Comparison of ENCODE assay signal across 23 mouse cellular contexts in genomic region chr1:184271254-184271653, GRCm38 (mm10).
A peak's percentile ranks its signal among the peaks of the same experiment; 100 is the strongest.
DNase-seq lines count a peak whose midpoint lies in the region; TF ChIP-seq lines count a peak whose summit lies in the region.
"Had no signal": no experiment of that assay in that cellular context is flagged by ENCODE, and none has a peak within 500 bp of the region (broad histone marks: within the 10 kb centered on the region; RNA-seq: fewer than 3 reads in every experiment).

No protein-coding gene starts in this region.

- intact Hi-C loops in left cerebral cortex, postnatal 36 days (cut with DNase I), result loop anchor here (10.0 kb wide), 1 partner anchor 164 kb away; no protein-coding TSS in a partner anchor

- no peaks in the 10 kb centered on the region for H3K4me1 ChIP-seq in kidney, adult 2 months (ENCODE audit: control insufficient read depth, insufficient read depth, low read length)
- H3K4me1 ChIP-seq: heart, embryonic 12.5 days; heart, embryonic 15.5 days had no signal

- H3K27me3 ChIP-seq in kidney, adult 2 months (replicated peaks; ENCODE audit: control insufficient read depth, insufficient read depth, low read length), result 0 out of 2 replicates have a peak, but pooled peaks cover 1% of the 10 kb centered on the region
- H3K27me3 ChIP-seq: CH12.LX had no signal

- no peak for TF ChIP-seq CTCF in kidney, adult 2 months (conservative IDR thresholded peaks at IDR 0.05; ENCODE audit: insufficient read depth, insufficient read length, low read depth, low read length)

- peak; percentile 68 for DNase-seq in heart, adult 11 months
- DNase-seq in heart, adult 8-10 months (ENCODE audit: low spot score), result no peak
- peak; percentile 48 for DNase-seq in MN1 (ENCODE audit: low spot score)
- DNase-seq in brain, adult 2 months (ENCODE audit: low read depth, low spot score), result peak; percentile 23
- no peak for DNase-seq in left cerebral cortex, postnatal 36 days (ENCODE audit: low spot score in 2 of 2)
- no peak for DNase-seq in gastrocnemius, postnatal 4 days (ENCODE audit: low spot score in 2 of 2)
- no peak for DNase-seq in retina, embryonic 14.5 days (ENCODE audit: low spot score)
- DNase-seq in kidney, adult 2 months, result no peak
- DNase-seq: adrenal gland, postnatal 10 days; adrenal gland, postnatal 36 days; cerebellum, adult 11 months; cerebellum, adult 8-10 months; cerebellum, postnatal 10 days; gastrocnemius, postnatal 25 days; heart, postnatal 10 days; heart, postnatal 36 days; kidney, adult 18-20 months had no signal

- no peaks in the 10 kb centered on the region for H3K36me3 ChIP-seq in kidney, adult 2 months (ENCODE audit: control insufficient read depth, insufficient read depth, low read length)
- H3K36me3 ChIP-seq: G1E; heart, embryonic 12.5 days; heart, embryonic 15.5 days had no signal

- 83% methylated on average over 8 of the region's 8 CpGs for WGBS in kidney, adult 2 months

- H3K27ac ChIP-seq in kidney, adult 2 months (ENCODE audit: insufficient read depth, low read depth, low read length), result no peak overlapping the region
- H3K27ac ChIP-seq: heart, embryonic 15.5 days; hindbrain, embryonic 14.5 days; hindbrain, postnatal 0 days had no signal

- TF ChIP-seq POLR2A in kidney, adult 2 months (IDR thresholded peaks at IDR 0.05; ENCODE audit: low read depth, low read length), result no peak

- H3K4me3 ChIP-seq in kidney, adult 2 months (ENCODE audit: insufficient read depth, low read depth, low read length), result no peak overlapping the region
- H3K4me3 ChIP-seq: heart, embryonic 12.5 days; heart, embryonic 15.5 days had no signal

Comparison
In these comparisons a context has a peak if more than half of its experiments do, and no peak if none do; other contexts are left out.
1. DNase-seq: peak in heart, adult 11 months (single experiment), MN1 (single experiment) and brain, adult 2 months (single experiment); none in heart, adult 8-10 months (single experiment), left cerebral cortex, postnatal 36 days (0 of 2), gastrocnemius, postnatal 4 days (0 of 2), retina, embryonic 14.5 days (single experiment) and kidney, adult 2 months (single experiment).